Comparison of ENCODE assay signal across 8 mouse cellular contexts in the genomic region with DNA sequence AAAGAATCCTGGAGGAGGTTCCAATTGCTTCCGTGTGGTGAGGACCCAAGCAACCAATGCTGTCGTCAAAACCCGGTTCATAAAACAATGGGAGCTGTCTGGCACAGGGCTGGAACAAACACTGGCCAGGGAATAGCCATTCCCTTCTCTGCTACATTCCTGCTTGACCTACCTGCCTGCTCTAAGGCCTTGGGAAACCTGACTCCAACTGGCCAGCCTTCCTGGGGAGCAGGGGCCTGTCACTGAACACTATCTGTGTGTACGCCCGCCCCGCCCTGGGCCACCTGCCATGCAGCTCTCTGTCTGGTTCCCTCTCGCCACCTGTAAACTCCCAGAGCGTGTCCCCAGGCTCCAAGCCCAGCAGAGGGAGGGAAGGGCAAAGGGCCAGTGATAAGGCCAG. TPM values are rescaled to one million over a fixed set of nuclear protein-coding genes. Genes with fewer than 3 reads are reported as not detected.
DNase-seq lines count a peak whose midpoint lies in the region; ATAC-seq lines count a peak whose summit lies in the region.

No protein-coding gene starts in this region.

- H3K27me3 ChIP-seq in lung, embryonic 16.5 days (ENCODE audit: control insufficient read depth, insufficient read depth, low read depth, low read length): no peaks in the 10 kb centered on the region

- H3K27ac ChIP-seq in lung, embryonic 16.5 days (ENCODE audit: low read length): peak overlapping the region; percentile 64

- peak; percentile 24 for DNase-seq in adrenal gland, postnatal 10 days
- no peak for DNase-seq in adrenal gland, adult (ENCODE audit: inconsistent age in 2 of 2, low spot score in 1 of 2)
- peak; percentile 73 for DNase-seq in cerebellum, adult 11 months
- peak; percentile 47 to 51 for DNase-seq in heart, postnatal 36 days
- DNase-seq in gastrocnemius, postnatal 25 days: no peak
- DNase-seq in neural tube, embryonic 10.5 days (ENCODE audit: extremely low spot score, low spot score): no peak

- no peaks in the 10 kb centered on the region for H3K9me3 ChIP-seq in lung, embryonic 16.5 days (ENCODE audit: control insufficient read depth, low read length)

- H3K36me3 ChIP-seq in lung, embryonic 16.5 days (ENCODE audit: control insufficient read depth, insufficient read depth, low read length): no peaks in the 10 kb centered on the region

- H3K4me3 ChIP-seq in lung, embryonic 16.5 days (ENCODE audit: low read length): no peak overlapping the region

- intact Hi-C loops in heart, postnatal 36 days (cut with DNase I): no loop called here

- H3K4me1 ChIP-seq in lung, embryonic 16.5 days (replicated peaks; ENCODE audit: control insufficient read depth, insufficient read depth, low read length): peaks cover 30% of the 10 kb centered on the region

- H3K9ac ChIP-seq in lung, embryonic 16.5 days (ENCODE audit: low read length): no peak overlapping the region

- 29% methylated on average over 8 of the region's 8 CpGs for WGBS in lung, embryonic 16.5 days

- H3K4me2 ChIP-seq in lung, embryonic 16.5 days (ENCODE audit: low read depth, low read length): no peak overlapping the region

- ATAC-seq in lung, embryonic 16.5 days (ENCODE audit: low read depth): peak; percentile 48; the same call in 1 of the 2 replicates
- no peak for ATAC-seq in megakaryocyte progenitor cell, adult 5-6 weeks (replicated peaks; ENCODE audit: poor library complexity)

RNA-seq across cellular contexts. Expression of a gene that starts 25.5 kb away (rescaled TPM):
- total RNA-seq in adrenal gland, postnatal 10 days (2021): 1 to 10 TPM; 2.9 TPM
- total RNA-seq in heart, postnatal 36 days (2021): under 1 TPM; 0.94 to 0.98 TPM
- polyA plus RNA-seq in lung, embryonic 16.5 days (2015; fragmentation: Nextera tagmentation; extraction: Ambion mirVana): 12.7 and 13.0 TPM in 2 replicates
- total RNA-seq in megakaryocyte progenitor cell, adult 5-6 weeks (2015): 0.05 and 0.39 TPM in 2 replicates
- total RNA-seq in megakaryocyte progenitor cell, adult 5-6 weeks (2017): 0.14 and 0.17 TPM in 2 replicates
- under 1 TPM; 0.13 to 0.24 TPM for total RNA-seq in gastrocnemius, postnatal 25 days (2021)

Comparison
In these comparisons a context has a peak if more than half of its experiments do, and no peak if none do; other contexts are left out.
1. DNase-seq: peak in adrenal gland, postnatal 10 days (single experiment), cerebellum, adult 11 months (single experiment) and heart, postnatal 36 days (2 of 2); none in adrenal gland, adult (0 of 2), gastrocnemius, postnatal 25 days (single experiment) and neural tube, embryonic 10.5 days (single experiment).